Mouse (Mus musculus): ENCODE data around the gene Cpt1b. TPM values are rescaled to one million over a fixed set of nuclear protein-coding genes. Genes with fewer than 3 reads are reported as not detected.

The Cpt1b gene
- polyA plus RNA-seq, 1 experiment: 28.9 TPM

- peak; percentile 11; the same call in 1 of the 2 replicates for TF ChIP-seq POLR2A (IDR thresholded peaks at IDR 0.05; ENCODE audit: borderline replicate concordance, extremely low read depth, low read depth, low read length)
- TF ChIP-seq CTCF (IDR thresholded peaks at IDR 0.05; ENCODE audit: insufficient read depth, low read length): no peak
- H3K4me3 ChIP-seq (replicated peaks; ENCODE audit: extremely low read depth, low read depth, low read length): peak overlapping the region; percentile 45
- DNase-seq: no peak
- 20% methylated on average over 46 of the region's 46 CpGs for WGBS
- H3K4me1 ChIP-seq (ENCODE audit: control insufficient read depth, insufficient read depth, low read length): peaks cover 2% of the 10 kb centered on the region; the same call in 1 of the 2 replicates
These were observed 47.5 kb downstream of the Cpt1b start for GRCm38 (mm10) chr15:89377938-89378828.

GRCm38 (mm10) chr15:89377362-89377761, 48.3 kb downstream of the Cpt1b start:
- Histone ChIP-seq H3K4me1 (ENCODE audit: control insufficient read depth, insufficient read depth, low read length) (peaks cover 7% of the 10 kb centered on the region), H3K4me3 (replicated peaks; ENCODE audit: extremely low read depth, low read depth, low read length) (no peak overlapping the region)
- no peak for DNase-seq
- no peak for TF ChIP-seq POLR2A (IDR thresholded peaks at IDR 0.05; ENCODE audit: borderline replicate concordance, extremely low read depth, low read depth, low read length)
- no peak for TF ChIP-seq CTCF (IDR thresholded peaks at IDR 0.05; ENCODE audit: insufficient read depth, low read length)
- 16% methylated on average over 18 of the region's 18 CpGs for WGBS

- 48% methylated on average over 16 of the region's 16 CpGs for WGBS
- no peak within 1 kb of the TSS for H3K4me3 ChIP-seq (replicated peaks; ENCODE audit: extremely low read depth, low read depth, low read length)
- no peak for DNase-seq
- TF ChIP-seq POLR2A (IDR thresholded peaks at IDR 0.05; ENCODE audit: borderline replicate concordance, extremely low read depth, low read depth, low read length) (no peak), CTCF (IDR thresholded peaks at IDR 0.05; ENCODE audit: insufficient read depth, low read length) (no peak)
- peaks cover 7% of the 10 kb centered on the region for H3K4me1 ChIP-seq (ENCODE audit: control insufficient read depth, insufficient read depth, low read length)
These were observed 48.7 kb downstream of the Cpt1b start, which contains the start of gene Tymp for GRCm38 (mm10) chr15:89376957-89377356. Gene Tymp, minus strand, starts transcription at chr15:89377039.

- 70% methylated on average over 7 of the region's 7 CpGs for WGBS
- Histone ChIP-seq H3K4me3 (replicated peaks; ENCODE audit: extremely low read depth, low read depth, low read length) (no peak overlapping the region), H3K4me1 (ENCODE audit: control insufficient read depth, insufficient read depth, low read length) (peaks cover 7% of the 10 kb centered on the region)
- TF ChIP-seq CTCF (IDR thresholded peaks at IDR 0.05; ENCODE audit: insufficient read depth, low read length): no peak
- no peak for TF ChIP-seq POLR2A (IDR thresholded peaks at IDR 0.05; ENCODE audit: borderline replicate concordance, extremely low read depth, low read depth, low read length)
- DNase-seq: no peak
These were observed 49.6 kb downstream of the Cpt1b start for GRCm38 (mm10) chr15:89376040-89376439.

GRCm38 (mm10) chr15:89374801-89375534, 50.7 kb downstream of the Cpt1b start:
- Histone ChIP-seq H3K4me1 (ENCODE audit: control insufficient read depth, insufficient read depth, low read length) (peaks cover 7% of the 10 kb centered on the region), H3K4me3 (replicated peaks; ENCODE audit: extremely low read depth, low read depth, low read length) (no peak overlapping the region)
- WGBS: 92% methylated on average over 17 of the region's 17 CpGs
- DNase-seq: no peak
- TF ChIP-seq CTCF (IDR thresholded peaks at IDR 0.05; ENCODE audit: insufficient read depth, low read length) (no peak), POLR2A (IDR thresholded peaks at IDR 0.05; ENCODE audit: borderline replicate concordance, extremely low read depth, low read depth, low read length) (no peak)

GRCm38 (mm10) chr15:89374340-89374739, 51.3 kb downstream of the Cpt1b start:
- WGBS: 49% methylated on average over 9 of the region's 9 CpGs
- DNase-seq: no peak
- H3K4me3 ChIP-seq (replicated peaks; ENCODE audit: extremely low read depth, low read depth, low read length): peak overlapping the region; percentile 42
- TF ChIP-seq CTCF (IDR thresholded peaks at IDR 0.05; ENCODE audit: insufficient read depth, low read length): no peak
- TF ChIP-seq POLR2A (IDR thresholded peaks at IDR 0.05; ENCODE audit: borderline replicate concordance, extremely low read depth, low read depth, low read length): no peak
- H3K4me1 ChIP-seq (ENCODE audit: control insufficient read depth, insufficient read depth, low read length): peaks cover 7% of the 10 kb centered on the region

GRCm38 (mm10) chr15:89373762-89374248, 51.9 kb downstream of the Cpt1b start, which contains the start of gene Sco2:
Gene Sco2, minus strand, starts transcription at chr15:89373846.
- TF ChIP-seq CTCF (IDR thresholded peaks at IDR 0.05; ENCODE audit: insufficient read depth, low read length): peak; percentile 67
- TF ChIP-seq POLR2A (IDR thresholded peaks at IDR 0.05; ENCODE audit: borderline replicate concordance, extremely low read depth, low read depth, low read length): peak; percentile 87
- H3K4me1 ChIP-seq (ENCODE audit: control insufficient read depth, insufficient read depth, low read length): peaks cover 7% of the 10 kb centered on the region
- H3K4me3 ChIP-seq (replicated peaks; ENCODE audit: extremely low read depth, low read depth, low read length): peak within 1 kb of the TSS; percentile 85
- WGBS: under 1% methylated on average over 42 of the region's 42 CpGs
- peak; percentile 94 for DNase-seq

- TF ChIP-seq POLR2A (IDR thresholded peaks at IDR 0.05; ENCODE audit: borderline replicate concordance, extremely low read depth, low read depth, low read length) (no peak; the same call in 1 of the 2 replicates), CTCF (IDR thresholded peaks at IDR 0.05; ENCODE audit: insufficient read depth, low read length) (peak; percentile 72)
- 2% methylated on average over 35 of the region's 35 CpGs for WGBS
- peak; percentile 83 for DNase-seq
- peaks cover 7% of the 10 kb centered on the region for H3K4me1 ChIP-seq (ENCODE audit: control insufficient read depth, insufficient read depth, low read length)
- H3K4me3 ChIP-seq (replicated peaks; ENCODE audit: extremely low read depth, low read depth, low read length): peak overlapping the region; percentile 85
These were observed 52.5 kb downstream of the Cpt1b start for GRCm38 (mm10) chr15:89373027-89373761.
